Mouse (Mus musculus): Measurements from ENCODE around the gene Sspo. TPM values are rescaled to one million over a fixed set of nuclear protein-coding genes. Genes with fewer than 3 reads are reported as not detected.

The Sspo gene
- total and polyA plus RNA-seq, 3 experiments: 0.08 to 0.42 (median 0.17) TPM

GRCm38 (mm10) chr6:48435111-48435510 is 12.9 kb upstream of the Sspo start:
- Histone ChIP-seq H3K79me2 (replicated peaks; ENCODE audit: control insufficient read depth, extremely low read depth, insufficient read depth, poor library complexity, severe bottlenecking) (no peaks in the 10 kb centered on the region), H3K27ac (ENCODE audit: insufficient read depth, low read depth) (no peak overlapping the region), H3K9me3 (replicated peaks; ENCODE audit: low read length) (peaks cover 8% of the 10 kb centered on the region), H3K36me3 (replicated peaks in 1 of 2; ENCODE audit: control insufficient read depth in 1 of 2, insufficient read depth in 1 of 2, low read length in 1 of 2) (peaks cover 0 to 29% of the 10 kb centered on the region in 2 experiments), H3K27me3 (replicated peaks) (no peaks in the 10 kb centered on the region), H3K4me3 (replicated peaks in 1 of 3; ENCODE audit: low read depth in 2 of 3, low read length in 2 of 3, poor library complexity in 1 of 3) (no peak overlapping the region), H3K4me1 (ENCODE audit: control insufficient read depth in 1 of 2, insufficient read depth in 2 of 2) (peaks cover 0 to 9% of the 10 kb centered on the region in 2 experiments; a peak in 3 of 4 replicates), H3K9ac (ENCODE audit: insufficient read depth, low read depth) (no peak overlapping the region), H3K4me2 (ENCODE audit: insufficient read depth, low read depth, poor library complexity, severe bottlenecking) (no peak overlapping the region)
- dilution Hi-C loops (cut with MboI; ENCODE audit: extremely low pct_ligation_motif_present, extremely low pct_unique_long_range_greater_than_20kb, low sequenced_read_pairs) (no loop called here), in situ Hi-C loops (cut with MboI; ENCODE audit: low pct_ligation_motif_present, low pct_unique_long_range_greater_than_20kb, low sequenced_read_pairs) (no loop called here)
- DNase-seq (ENCODE audit: extremely low read depth): no peak
- no peak for TF ChIP-seq USF2 (conservative IDR thresholded peaks at IDR 0.05; ENCODE audit: low read depth, low read length)
- TF ChIP-seq POLR2A (IDR thresholded peaks at IDR 0.05; ENCODE audit: low read depth, low read length): no peak
- no peak for TF ChIP-seq PAX5 (IDR thresholded peaks at IDR 0.05; ENCODE audit: low read length)
- no peak for TF ChIP-seq MEF2A (IDR thresholded peaks at IDR 0.05; ENCODE audit: borderline replicate concordance, low read depth, low read length)
- TF ChIP-seq CHD1 (IDR thresholded peaks at IDR 0.05; ENCODE audit: low read depth, low read length): no peak
- no peak for TF ChIP-seq UBTF (IDR thresholded peaks at IDR 0.05; ENCODE audit: low read depth, low read length)
- TF ChIP-seq BHLHE40 (IDR thresholded peaks at IDR 0.05; ENCODE audit: low read depth, low read length): no peak
- no peak for TF ChIP-seq ZKSCAN1 (IDR thresholded peaks at IDR 0.05; ENCODE audit: borderline replicate concordance, low read depth, low read length)

- no peak for DNase-seq (ENCODE audit: extremely low read depth)
- no peak overlapping the region for H3K4me3 ChIP-seq (replicated peaks in 1 of 3; ENCODE audit: low read depth in 2 of 3, low read length in 2 of 3, poor library complexity in 1 of 3)
- H3K79me2 ChIP-seq (replicated peaks; ENCODE audit: control insufficient read depth, extremely low read depth, insufficient read depth, poor library complexity, severe bottlenecking): no peaks in the 10 kb centered on the region
- peaks cover 0 to 31% of the 10 kb centered on the region in 2 experiments for H3K36me3 ChIP-seq (replicated peaks in 1 of 2; ENCODE audit: control insufficient read depth in 1 of 2, insufficient read depth in 1 of 2, low read length in 1 of 2)
- H3K9me3 ChIP-seq (replicated peaks; ENCODE audit: low read length): peaks cover 8% of the 10 kb centered on the region
- no peak overlapping the region for H3K4me2 ChIP-seq (ENCODE audit: insufficient read depth, low read depth, poor library complexity, severe bottlenecking)
- dilution Hi-C loops (cut with MboI; ENCODE audit: extremely low pct_ligation_motif_present, extremely low pct_unique_long_range_greater_than_20kb, low sequenced_read_pairs) (no loop called here), in situ Hi-C loops (cut with MboI; ENCODE audit: low pct_ligation_motif_present, low pct_unique_long_range_greater_than_20kb, low sequenced_read_pairs) (no loop called here)
- H3K9ac ChIP-seq (ENCODE audit: insufficient read depth, low read depth): no peak overlapping the region
- no peak overlapping the region for H3K27ac ChIP-seq (ENCODE audit: insufficient read depth, low read depth)
- H3K4me1 ChIP-seq (ENCODE audit: control insufficient read depth in 1 of 2, insufficient read depth in 2 of 2): peaks cover 0 to 16% of the 10 kb centered on the region in 2 experiments; a peak in 3 of 4 replicates
- no peak for TF ChIP-seq MAZ (IDR thresholded peaks at IDR 0.05; ENCODE audit: low read depth, low read length)
- no peak for TF ChIP-seq JUN (IDR thresholded peaks at IDR 0.05; ENCODE audit: insufficient read depth, low read depth, low read length)
- TF ChIP-seq ELF1 (IDR thresholded peaks at IDR 0.05; ENCODE audit: low read depth, low read length): no peak
- TF ChIP-seq ETS1 (conservative IDR thresholded peaks at IDR 0.05; ENCODE audit: low read depth, low read length): no peak
- TF ChIP-seq CTCF (conservative IDR thresholded peaks at IDR 0.05 in 1 of 2, IDR thresholded peaks at IDR 0.05 in 1 of 2; ENCODE audit: low read depth in 2 of 2, low read length in 2 of 2): no peak
- no peak for TF ChIP-seq HCFC1 (IDR thresholded peaks at IDR 0.05; ENCODE audit: low read depth, low read length)
- TF ChIP-seq GABPA (IDR thresholded peaks at IDR 0.05; ENCODE audit: insufficient replicate concordance, low read depth, low read length): no peak
- no peak for TF ChIP-seq CHD2 (IDR thresholded peaks at IDR 0.05; ENCODE audit: low read length)
- no peak for TF ChIP-seq PAX5 (IDR thresholded peaks at IDR 0.05; ENCODE audit: low read length)
- TF ChIP-seq TCF12 (IDR thresholded peaks at IDR 0.05; ENCODE audit: low read depth, low read length): no peak
- TF ChIP-seq SIN3A (IDR thresholded peaks at IDR 0.05; ENCODE audit: low read length): no peak
- TF ChIP-seq RCOR1 (conservative IDR thresholded peaks at IDR 0.05; ENCODE audit: low read depth, low read length): no peak
- TF ChIP-seq KAT2A (IDR thresholded peaks at IDR 0.05; ENCODE audit: insufficient replicate concordance, low read length): no peak
- no peak for TF ChIP-seq MAFK (IDR thresholded peaks at IDR 0.05; ENCODE audit: insufficient replicate concordance, low read length)
- TF ChIP-seq NELFE (IDR thresholded peaks at IDR 0.05; ENCODE audit: low read depth, low read length): no peak
- no peak for TF ChIP-seq IRF4 (IDR thresholded peaks at IDR 0.05; ENCODE audit: low read depth, low read length)
- no peaks in the 10 kb centered on the region for H3K27me3 ChIP-seq (replicated peaks)
Observed at GRCm38 (mm10) chr6:48435706-48436349, 12.2 kb upstream of the Sspo start.

Data from CH12.LX (cell line).